Mouse (Mus musculus) cortical plate, adult 2 months (tissue): ENCODE measurements around the gene 1700020D05Rik.

Experiments
- CTCF ChIP-seq: fragments of 200-500 bp; IDR thresholded peaks from 2 replicates; pipeline ENCODE4 v1.5.1; 2011; ENCODE audit warnings: mild to moderate bottlenecking, control low read depth, low read length; ENCODE audit not compliant: insufficient read depth; ENCODE audit errors: extremely low read depth
- POLR2A ChIP-seq: fragments of 200-500 bp; IDR thresholded peaks from 2 replicates; pipeline ENCODE4 v1.6.1; 2011; ENCODE audit warnings: mild to moderate bottlenecking, low read length, control low read depth; ENCODE audit not compliant: insufficient read depth; ENCODE audit errors: extremely low read depth

- TF ChIP-seq CTCF, result no peak
- no peak for TF ChIP-seq POLR2A
Measured at GRCm38 (mm10) chr19:5518721-5519120, 15.1 kb upstream of the 1700020D05Rik start.
